Mouse (Mus musculus): ENCODE data around the gene Kif2c.

DNA sequence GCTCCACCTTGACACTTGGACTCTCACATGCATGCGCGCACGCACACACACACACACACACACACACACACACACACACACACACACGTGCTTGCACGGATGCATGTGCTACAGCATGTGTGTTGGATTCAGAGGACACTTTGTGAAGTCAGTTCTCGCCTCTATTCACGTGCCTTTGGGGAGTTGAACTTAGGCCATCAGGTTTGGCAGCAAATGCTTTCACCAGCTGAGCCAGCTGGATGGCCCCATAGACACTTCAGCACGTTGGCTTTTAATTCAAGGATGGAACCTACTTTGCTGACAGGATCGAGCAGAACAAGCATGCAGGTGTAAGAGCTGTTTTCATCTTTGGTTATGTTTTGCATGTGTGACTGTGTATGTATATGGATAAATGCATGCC is 39.4 kb upstream of the Kif2c start:
- no peak for TF ChIP-seq CTCF (IDR thresholded peaks at IDR 0.05; ENCODE audit: borderline replicate concordance, insufficient read depth, low read depth, low read length)
- no peak for TF ChIP-seq POLR2A (IDR thresholded peaks at IDR 0.05; ENCODE audit: borderline replicate concordance, insufficient read depth, low read length)

Data from cerebellum, adult 2 months (tissue).